Mouse (Mus musculus) fat pad, adult 2 months (tissue): ENCODE data around the gene Manba.
"Not testable (repeated sequence)": the region's sequence is repeated elsewhere in the genome, so short reads cannot be mapped to it uniquely, and the experiment has no call there.

ENCODE experiments used
- DNase-seq: peaks from one replicate; pipeline ENCODE4 v3.0.0-alpha.2; 2011; ENCODE audit warnings: low read depth, low spot score; ENCODE audit errors: extremely low read depth

Gene Manba

DNA sequence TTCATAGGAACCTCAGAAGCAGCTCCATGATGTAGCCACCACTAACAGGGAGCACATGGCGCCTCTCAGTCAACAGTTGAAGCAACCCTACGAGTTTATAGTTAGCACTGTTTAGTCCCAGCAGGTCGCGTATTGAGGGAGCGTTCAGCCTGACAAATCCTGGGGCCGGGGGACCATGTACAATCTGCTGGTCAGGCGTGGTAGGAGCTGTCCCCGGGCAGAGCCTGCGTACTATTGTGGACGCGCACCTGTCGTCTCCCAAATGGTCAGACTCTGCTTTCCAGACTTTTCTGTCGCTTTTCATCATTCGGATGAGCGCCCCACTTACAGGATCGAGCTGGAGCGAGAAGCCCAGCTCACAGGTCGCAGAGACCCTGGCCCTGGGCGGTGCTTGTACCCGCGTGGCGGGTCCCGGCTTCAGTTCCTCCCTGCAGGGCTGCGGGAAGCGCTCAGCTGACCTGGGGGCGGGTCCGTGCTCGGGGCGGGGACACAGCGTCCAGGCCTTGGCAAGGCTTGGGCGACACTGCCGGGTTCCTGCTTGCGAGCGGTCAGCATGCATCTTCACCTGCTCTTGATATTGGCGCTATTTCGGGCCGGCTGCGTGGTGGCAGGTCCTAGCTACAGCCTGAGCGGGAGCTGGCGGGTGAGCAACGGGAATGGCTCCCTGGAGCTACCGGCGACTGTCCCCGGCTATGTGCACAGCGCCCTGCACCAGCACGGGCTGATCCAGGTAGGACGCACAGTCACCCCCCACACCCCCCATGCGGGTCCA, at the start of gene Manba:
Gene Manba (plus strand): TSS at position 484 of the 772 bp plus-strand sequence.
- DNase-seq: no peak

DNA sequence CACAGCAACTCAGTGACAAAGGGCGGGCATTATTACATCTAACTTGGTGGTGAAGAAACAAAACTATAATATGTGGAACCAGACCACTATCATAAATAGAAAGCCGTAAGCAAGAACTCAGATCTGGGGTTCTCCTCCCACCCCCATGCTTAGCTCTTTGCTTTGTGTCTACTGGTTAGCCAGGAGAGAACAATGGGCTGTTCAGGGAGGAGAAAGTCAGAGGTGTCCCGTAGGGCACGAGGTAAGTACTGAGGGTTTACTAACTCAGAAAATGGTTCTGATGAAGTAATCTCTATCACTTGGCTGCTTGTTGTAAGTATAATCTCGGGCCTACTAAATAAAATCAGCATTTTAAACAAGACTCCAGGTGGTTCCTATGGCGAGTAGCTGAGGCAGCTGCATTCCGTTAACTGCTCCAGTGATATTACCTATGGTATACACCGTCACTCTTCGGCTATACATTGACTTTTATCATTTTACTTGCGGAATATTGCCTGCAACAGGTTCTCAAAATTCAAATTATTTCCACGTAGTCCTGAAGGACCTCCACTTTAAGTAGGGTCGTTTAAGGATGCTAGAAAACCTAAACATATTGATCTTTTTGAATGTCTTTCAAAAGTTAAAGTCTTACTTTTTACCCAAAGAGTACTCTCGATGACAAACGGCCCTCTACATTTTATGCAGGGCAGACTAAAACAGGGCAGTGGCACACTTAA, 48.4 kb upstream of the Manba start:
- DNase-seq: no peak

DNA sequence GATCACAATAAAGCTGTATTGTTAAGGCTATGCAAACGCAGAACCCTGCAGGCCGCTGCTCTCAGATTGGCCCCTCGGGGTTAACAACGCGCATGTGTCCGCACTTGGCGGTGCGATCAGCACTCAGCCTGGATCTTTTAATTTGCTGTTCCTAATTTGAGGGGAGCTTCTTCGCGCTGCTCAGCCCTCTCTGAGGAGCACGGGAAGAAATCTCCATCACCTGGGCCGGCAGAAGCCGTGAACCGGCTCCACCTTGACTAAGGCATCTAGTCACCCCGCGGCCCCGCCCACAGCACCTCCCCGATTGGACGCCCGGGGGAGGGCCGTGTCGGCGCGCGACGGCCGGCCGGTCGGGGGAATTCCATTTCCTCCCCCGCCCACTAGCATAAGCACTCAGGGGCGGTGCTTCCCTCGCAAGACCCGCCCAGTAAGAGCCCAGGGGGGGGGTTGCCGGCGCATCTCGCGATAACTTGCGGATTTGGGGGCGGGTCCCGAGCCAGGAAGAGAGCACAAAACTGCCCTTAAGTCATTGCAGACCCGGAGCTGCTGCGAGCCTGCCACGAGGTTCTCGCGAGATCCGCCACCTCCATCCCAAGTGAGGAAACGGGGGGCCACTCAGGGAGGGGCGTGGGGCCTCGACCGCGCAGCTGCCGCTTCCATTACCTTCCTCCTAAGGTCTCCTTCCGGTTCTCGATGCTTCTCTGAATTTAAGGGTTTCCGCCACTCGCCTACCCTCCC, 47.5 kb upstream of the Manba start, which contains the start of gene Ube2d3:
Gene Ube2d3 (plus strand): TSS at position 392 of the 738 bp plus-strand sequence.
- peak; percentile 83 for DNase-seq

DNA sequence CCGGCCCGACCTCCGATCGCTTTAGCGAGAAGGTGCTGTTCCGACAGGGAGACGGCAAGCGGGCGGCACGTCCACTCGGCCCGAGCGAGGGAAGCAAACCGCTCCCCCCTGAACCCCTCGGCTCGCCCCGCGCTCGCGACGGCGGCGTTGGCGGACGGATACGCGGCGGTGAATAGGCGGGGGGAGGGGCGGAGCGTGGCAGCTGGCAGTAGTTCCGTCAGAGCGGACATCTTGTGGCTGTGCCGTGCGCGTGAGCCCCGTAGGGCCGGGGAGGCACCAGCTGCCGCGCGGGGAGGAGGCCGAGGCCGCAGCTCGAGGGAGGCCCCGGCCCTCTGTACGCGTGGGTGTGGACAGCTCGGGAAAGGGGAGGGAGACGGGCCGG, 46.9 kb upstream of the Manba start:
- DNase-seq: no peak

DNA sequence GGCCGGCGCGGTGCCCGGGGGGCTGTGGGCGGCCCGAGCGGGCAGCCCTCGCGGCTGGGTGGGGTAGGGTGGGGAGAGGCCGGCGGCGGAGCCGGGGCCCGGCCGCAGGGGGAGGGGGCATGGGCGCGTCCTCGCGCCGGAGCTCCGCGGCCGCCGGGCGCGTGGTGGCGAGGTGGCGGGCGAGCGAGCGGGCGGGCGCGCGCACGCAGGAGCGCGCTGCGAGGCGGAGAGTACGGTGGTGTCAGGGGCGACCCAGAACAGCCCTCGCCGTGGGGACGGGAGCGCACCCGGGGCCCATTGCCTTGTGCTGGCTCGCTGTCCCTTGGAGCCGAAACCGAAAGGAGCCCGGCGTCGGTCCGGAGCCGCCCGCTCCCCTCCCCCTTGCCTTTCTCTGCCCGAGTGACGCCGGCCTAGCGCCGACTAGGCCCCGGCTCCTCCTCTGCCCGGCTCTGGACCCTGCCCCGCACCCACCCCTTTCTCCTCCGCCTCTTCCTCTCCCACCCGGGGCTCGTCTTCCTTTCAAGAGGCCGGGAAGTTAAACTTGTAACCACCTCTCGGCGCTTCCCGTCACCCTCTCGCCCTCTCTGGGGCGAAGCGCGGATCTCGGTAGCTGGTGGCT, 46.4 kb upstream of the Manba start:
- no peak for DNase-seq

DNA sequence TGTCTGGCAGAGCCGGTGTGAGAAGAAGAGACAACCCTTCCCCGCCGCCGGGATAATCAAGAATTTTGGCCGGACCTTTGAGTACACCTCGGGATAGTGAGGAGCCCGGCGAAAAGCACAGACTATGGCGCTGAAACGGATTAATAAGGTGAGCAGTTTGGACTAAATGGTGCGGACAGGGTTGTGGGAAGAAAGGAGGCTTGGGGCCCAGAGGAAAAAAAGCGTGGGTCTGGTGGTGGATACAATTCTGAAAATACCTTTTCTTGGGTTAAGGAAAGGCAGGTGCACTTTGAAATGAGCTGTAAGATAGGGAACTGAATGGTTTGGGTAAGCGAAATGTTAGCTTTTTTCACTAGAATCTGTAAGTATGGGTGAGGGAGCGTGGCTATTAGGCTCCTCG, 45.8 kb upstream of the Manba start:
- no peak for DNase-seq

DNA sequence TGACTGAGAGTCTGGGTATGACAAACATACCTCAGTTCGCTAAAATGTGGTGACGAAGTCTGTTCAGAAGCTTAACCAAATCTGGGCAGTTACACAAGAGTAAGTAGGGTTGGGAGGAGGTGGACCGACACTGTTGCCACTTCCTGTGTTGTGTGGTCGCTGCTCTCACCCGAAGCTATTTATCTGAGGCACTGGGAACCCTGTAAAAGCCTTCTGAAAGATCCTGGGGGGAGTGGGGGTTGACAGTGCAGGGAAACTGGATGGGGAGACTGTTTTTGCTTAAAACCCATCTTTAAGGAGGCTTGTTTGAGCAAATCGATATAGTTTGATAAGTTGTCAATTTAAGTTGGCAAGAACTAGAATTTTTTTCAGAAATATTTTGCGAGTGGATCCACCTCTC, 45.2 kb upstream of the Manba start:
- no peak for DNase-seq

DNA sequence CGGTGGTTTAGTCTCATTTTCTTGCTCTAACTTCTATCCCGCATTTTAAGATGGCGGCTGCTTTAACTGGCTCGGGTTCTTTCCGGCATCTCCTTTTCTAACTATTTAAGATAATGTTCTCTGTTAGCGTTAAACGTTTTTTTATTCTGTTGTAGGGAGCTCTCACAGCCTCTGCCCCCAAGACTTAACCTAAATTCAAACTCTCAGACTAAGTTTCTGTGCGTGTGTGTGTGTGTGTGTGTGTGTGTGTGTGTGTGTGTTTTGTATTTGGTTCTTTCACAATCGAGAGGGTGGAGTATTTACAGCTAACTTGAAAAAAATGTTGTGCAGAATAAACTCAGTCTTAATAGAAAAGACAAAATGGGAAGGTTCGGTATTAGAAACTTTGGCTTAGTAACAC, 44.8 kb upstream of the Manba start:
- no peak for DNase-seq

DNA sequence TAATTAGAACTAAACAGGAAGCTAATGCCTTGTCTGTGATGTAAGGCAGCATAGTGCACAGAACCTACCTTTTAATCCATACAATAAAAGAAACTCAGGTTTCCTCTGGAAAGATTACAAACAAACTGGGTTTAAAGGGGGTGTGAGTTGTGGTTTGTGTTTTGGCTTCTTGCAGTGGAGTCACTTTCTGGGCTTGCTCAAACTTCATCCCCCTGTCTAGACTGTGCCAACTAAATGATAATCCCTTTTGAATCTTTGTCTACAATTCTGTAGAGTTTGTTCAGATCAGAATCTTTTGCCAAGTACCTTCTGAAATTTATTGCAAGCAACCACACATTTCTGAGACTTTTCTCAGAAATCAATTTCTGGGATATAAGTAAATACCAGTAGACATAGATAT, 40.5 kb upstream of the Manba start:
- no peak for DNase-seq

DNA sequence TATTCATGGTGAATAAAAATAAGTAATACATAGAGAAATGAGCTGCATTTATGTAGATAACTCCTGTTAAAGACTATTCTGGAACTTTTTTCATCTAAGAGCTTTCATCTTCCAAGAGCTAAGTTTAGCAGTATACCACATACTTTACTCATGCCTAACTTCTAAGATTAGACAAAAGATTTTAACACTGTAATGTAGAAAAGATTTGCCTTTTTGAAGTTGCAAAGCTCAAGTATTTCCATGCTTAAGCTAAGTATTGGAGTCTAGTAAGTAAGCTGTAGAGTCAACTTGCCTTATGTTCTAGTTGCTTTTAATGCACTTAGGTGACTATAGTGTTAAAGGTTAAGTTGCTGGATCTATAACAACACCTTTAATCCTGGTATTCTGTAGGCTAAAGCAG, 26.4 kb upstream of the Manba start:
- DNase-seq: no peak

DNA sequence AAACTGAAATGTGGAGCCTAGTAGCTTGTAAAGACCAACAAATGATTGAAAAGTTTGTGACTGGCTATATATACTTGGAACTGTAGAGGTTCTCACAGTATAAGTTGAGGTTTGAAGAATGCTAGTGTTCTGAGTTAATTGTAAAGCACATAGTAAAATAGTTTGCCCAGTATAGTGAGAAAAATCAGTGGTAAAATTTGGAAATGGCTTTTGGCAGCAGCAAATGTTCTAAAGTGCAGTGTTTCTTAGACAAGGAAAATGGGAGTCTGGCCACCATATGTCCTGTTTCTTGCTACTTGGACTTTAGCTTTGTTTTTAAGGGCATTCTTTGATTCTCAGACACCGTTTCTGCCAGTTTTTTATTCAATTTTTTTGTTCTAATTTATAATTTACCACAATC, 17.0 kb upstream of the Manba start:
- DNase-seq: no peak

DNA sequence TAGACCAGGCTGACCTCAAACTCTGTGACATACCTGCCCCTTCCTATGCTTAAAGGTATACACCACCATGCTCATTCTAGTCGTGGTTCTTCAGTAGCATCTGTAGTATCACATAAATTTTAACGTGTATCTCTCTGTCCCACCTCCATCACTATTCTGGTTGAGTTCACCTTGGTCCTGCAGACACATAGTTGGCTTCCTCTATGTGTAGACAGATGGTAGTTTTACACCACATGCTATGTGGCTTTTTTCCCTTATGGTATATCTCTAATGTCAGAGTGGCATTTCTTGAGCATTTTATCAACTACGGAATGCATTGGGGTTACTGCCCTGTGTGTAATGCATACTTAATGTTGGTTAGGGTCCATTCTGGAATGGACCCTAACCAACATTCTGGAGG, 16.3 kb upstream of the Manba start:
- no peak for DNase-seq

DNA sequence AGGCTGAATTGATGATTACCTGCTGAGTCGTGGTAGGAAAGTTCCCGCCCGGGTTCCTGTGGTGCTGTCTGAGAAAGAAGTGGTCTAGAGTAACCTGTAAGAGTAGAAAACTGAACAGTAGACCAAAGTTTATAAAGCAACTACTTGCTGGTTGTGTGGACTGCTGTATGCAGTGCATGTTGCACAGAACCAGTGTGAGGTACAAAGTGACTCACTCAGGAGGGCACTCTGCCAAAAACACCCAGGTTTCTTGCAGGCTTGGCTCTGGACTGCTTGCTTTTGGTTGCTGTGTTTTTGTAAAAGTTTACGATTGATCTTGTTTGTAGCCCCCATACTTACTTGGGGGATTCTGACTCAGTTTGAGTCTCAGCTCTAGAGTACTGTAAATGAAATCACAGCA, 15.4 kb upstream of the Manba start:
- DNase-seq: peak; percentile 69

DNA sequence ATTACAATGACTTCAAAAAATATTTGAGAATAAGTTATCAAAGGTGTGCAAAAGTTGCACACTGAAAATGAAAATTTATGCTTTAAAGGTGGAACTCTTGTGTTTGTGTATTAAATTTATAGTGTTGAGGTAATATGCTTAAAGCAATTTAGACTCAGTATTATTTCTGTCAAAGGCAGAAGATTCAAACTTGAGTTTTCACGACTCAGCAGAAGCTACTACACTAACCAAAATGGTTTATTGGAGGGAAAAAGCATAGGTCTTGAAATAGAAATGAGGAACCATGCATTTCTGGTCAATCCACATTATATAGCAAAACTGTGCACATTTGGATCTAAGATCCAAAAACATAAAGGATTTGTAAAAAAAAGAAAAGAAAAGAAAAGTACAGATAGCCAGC, 14.6 kb upstream of the Manba start:
- DNase-seq: no peak

DNA sequence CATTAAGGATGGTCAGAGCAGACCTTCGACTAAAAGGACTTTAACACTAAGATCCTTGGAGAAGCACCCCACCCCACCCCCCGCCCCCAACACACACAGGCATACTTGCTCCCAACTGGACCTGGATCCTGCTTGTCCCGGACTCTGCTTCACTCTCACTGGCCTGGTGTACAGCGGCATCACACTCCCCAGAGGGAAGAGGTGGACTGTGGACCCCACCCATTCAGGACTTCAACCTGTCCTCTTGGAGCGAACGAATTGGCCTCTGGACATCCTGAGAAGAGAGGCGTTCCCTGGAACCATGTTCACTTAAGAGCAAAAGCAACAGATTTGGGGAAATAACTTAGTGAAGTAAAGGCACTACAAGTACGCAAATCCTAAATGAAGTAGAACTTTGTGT, 10.4 kb upstream of the Manba start:
- DNase-seq: no peak

DNA sequence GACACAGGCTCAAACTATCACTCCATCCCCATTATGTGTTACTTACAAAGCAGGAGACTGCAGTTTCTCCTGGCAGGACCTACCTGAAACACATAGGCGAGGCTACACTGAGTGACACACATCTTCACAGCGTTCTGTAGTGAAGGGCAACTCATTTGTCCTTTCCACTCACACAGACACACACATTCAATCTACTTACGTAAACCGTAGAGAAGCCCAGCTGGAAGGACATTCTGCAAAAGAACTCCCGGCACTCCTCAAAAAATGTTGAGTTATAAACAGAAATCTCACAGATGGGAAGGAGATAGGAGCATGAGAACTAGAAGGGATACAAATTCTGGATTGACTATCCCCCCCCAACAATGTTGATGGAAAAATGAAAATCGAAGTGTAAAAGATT, 9.1 kb upstream of the Manba start:
- no peak for DNase-seq

DNA sequence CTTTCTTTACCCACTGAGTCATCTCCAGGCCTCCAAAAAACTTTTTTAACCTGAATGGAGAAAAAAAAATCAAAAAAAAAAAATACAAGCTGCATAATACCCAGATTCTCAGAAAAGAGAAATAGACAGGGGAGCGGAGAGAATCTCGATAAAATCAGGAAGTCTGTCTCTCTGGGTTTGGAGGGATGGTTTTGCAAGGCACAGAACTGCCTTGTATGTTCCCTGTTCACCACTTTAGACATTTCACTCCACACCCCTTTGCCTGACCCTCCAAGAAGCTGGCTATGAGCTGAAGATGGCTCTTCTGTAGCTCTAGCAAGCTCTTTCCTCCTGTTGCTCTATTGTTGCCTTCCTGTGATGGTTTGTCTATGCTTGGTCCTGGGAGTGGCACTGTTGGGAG, 8.4 kb upstream of the Manba start:
- DNase-seq: no peak

DNA sequence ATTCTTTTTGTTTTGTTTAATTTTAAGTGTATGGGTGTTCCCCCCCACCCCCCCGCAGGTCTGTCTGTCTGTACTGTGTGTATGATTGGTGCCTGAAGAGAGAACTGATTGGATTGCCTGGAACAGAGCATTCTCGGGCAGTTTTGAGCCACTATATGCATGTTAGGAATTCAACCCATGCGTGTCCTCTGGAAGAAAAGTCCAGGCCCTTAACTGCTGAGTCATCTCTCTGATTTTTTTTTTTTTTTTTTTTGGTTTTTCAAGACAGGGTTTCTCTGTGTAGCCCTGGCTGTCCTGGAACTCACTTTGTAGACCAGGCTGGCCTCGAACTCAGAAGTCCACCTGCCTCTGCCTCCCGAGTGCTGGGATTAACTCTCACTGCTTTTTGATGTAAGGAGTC, 6.3 kb upstream of the Manba start:
- not testable (repeated sequence) for DNase-seq

DNA sequence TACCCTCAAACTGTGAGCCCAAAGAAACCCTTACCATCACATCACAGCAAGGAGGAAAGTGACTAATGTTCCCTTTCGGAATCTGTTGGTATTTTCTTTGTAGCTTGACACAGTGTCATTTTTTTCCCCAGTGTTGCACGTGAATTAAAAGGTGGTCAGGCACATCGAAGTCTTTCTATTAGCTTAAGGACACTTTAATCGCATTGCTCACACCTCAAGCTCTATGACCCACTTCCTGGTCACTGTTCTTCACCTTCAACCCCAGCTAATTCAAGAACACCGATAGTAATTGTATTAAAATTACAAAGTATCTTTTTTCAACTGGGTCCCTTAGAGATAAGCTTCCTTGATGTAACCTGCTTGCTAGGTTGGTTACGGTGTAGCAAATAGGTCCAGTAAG, 4.6 kb upstream of the Manba start:
- no peak for DNase-seq

DNA sequence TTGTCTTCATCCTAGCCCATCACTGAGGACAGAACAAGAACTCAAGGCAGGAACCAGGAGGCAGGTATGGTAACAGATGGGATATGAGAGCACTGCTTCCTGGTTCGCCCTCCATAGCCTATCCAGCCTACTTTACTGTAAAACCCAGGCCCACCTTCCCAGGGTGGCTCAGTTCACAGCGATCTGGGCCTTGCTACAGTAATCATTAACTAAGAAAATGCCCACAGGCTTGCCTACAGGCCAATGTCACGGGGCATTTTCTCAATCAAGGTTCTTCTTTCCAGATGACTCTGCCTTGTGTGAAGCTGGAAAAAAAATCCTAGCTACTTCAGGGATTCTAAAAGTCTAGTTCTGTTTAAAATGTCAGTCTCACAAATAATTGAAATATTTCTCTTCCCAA, 3.8 kb upstream of the Manba start:
- DNase-seq: no peak

DNA sequence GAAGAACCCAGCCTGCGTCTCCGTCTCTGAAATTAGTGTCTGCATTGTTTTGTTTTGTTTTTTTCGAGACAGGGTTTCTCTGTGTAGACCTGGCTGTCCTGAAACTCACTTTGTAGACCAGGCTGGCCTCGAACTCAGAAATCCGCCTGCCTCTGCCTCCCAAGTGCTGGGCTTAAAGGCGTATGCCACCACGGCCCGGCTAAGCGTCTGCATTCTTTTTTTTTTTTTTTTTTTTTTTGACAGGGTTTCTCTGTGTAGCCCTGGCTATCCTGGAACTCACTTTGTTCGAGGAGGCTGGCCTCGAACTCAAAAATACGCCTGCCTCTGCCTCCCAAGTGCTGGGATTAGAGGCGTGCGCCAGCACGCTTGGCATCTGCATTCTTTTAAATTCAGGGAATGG, 761 bp upstream of the Manba start:
- not testable (repeated sequence) for DNase-seq

DNA sequence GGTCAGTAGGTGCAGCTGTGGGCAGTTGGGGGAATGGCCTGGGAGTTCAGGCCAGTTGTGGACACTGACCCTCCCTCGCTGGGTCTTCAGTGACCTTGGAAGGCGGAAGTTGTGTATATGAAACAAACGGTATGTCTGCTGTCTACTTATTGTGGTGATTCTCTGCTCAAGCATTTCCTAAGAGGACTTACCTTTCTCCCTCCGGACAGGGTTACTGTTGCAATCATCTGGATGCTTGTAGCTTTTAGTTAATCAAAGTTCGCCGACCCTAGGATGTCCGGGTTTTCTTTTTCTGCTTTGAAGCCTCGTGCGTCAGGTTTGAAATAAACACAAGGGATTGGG, 460 bp downstream of the Manba start:
- no peak for DNase-seq
